Mouse (Mus musculus) testis, adult 2 months (tissue): Measurements from ENCODE around the gene Ctnna3. TPM values are rescaled to one million over a fixed set of nuclear protein-coding genes. Genes with fewer than 3 reads are reported as not detected.

Experiments
- H3K27ac ChIP-seq: fragments of 200-500 bp; 2 replicates; pipeline ENCODE4 v1.5.1; 2012; ENCODE audit warnings: low read depth, low read length; ENCODE audit not compliant: control insufficient read depth, insufficient read depth
- H3K27me3 ChIP-seq: fragments of 200-500 bp; 2 replicates; pipeline ENCODE4 v1.6.1; 2012; ENCODE audit warnings: mild to moderate bottlenecking, low read length, moderate library complexity; ENCODE audit not compliant: control insufficient read depth, insufficient read depth
- H3K36me3 ChIP-seq: fragments of 200-500 bp; 2 replicates; pipeline ENCODE4 v1.6.1; 2012; ENCODE audit warnings: mild to moderate bottlenecking, low read length; ENCODE audit not compliant: control insufficient read depth, insufficient read depth
- H3K4me1 ChIP-seq: fragments of 200-500 bp; 2 replicates; pipeline ENCODE4 v1.6.1; 2012; ENCODE audit warnings: low read length; ENCODE audit not compliant: control insufficient read depth, insufficient read depth
- H3K4me3 ChIP-seq: fragments of 200-500 bp; 2 replicates; pipeline ENCODE4 v1.5.1; 2012; ENCODE audit warnings: low read depth, mild to moderate bottlenecking, low read length, moderate library complexity, mixed read lengths; ENCODE audit not compliant: control insufficient read depth
- CTCF ChIP-seq: fragments of 200-500 bp; IDR thresholded peaks from 2 replicates; pipeline ENCODE4 v1.5.1; 2012; ENCODE audit warnings: low read depth, mild to moderate bottlenecking, inconsistent platforms, low read length, moderate library complexity; ENCODE audit not compliant: control insufficient read depth, insufficient read depth, insufficient replicate concordance
- POLR2A ChIP-seq: fragments of 200-500 bp; IDR thresholded peaks from 2 replicates; pipeline ENCODE4 v1.6.1; 2012; ENCODE audit warnings: low read depth, mild to moderate bottlenecking, inconsistent platforms, low read length, moderate library complexity; ENCODE audit not compliant: control insufficient read depth
- polyA plus RNA-seq: library from polyadenylated mRNA; depleted of rRNA; stranded (reverse); fragments of >200 nt; gene quantifications from 2 replicates; pipeline ENCODE4 v1.2.3, GENCODE M21; 2012

Gene Ctnna3
- polyA plus RNA-seq, 1 experiment, result 38.9 TPM

DNA sequence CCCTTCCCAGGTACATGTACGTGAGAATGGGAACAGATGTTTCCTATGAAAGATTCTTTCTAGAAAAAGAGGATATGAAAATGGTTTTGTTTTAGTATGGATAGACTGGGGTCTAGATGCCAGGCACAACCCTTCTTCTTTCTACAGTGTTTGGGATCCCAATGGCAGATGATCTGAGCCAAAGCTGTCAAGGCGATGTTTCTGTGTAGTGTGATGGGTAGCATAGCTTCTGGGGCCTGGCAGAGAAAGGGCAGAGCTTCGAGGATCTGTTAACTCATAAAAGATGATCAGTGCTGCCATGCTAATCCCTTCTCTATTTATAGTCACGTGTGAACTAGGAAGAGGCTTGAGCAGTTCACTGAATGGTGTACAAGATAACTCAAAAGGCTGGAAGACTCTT lies 284.3 kb downstream of the Ctnna3 start:
- TF ChIP-seq POLR2A (no peak), CTCF (no peak)
- no peaks in the 10 kb centered on the region for H3K27me3 ChIP-seq
- no peak overlapping the region for H3K27ac ChIP-seq
- no peaks in the 10 kb centered on the region for H3K4me1 ChIP-seq
- no peak overlapping the region for H3K4me3 ChIP-seq
- no peaks in the 10 kb centered on the region for H3K36me3 ChIP-seq

DNA sequence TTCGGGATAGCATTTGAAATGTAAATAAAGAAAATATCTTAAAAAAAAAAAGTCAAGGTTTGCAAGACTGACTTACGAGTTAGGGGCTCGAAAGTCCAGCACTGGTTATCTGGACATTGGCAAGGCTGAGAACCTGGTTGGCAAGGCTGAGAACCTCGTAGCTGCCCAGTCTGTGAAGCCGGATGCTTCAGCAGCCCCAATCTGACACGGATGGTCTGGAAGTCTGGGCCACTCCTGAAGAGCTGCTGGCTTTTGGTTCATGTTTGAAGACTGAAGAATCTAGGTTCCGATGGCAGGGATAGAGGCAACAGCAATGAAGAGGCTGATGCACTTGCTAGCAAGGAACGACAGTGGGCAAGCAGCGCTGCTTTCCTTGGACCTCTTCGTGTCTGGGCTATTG lies 339.0 kb downstream of the Ctnna3 start:
- H3K36me3 ChIP-seq, result no peaks in the 10 kb centered on the region
- no peak overlapping the region for H3K27ac ChIP-seq
- TF ChIP-seq CTCF (no peak), POLR2A (no peak)
- H3K4me1 ChIP-seq, result no peaks in the 10 kb centered on the region; the same call in 1 of the 2 replicates
- H3K27me3 ChIP-seq, result no peaks in the 10 kb centered on the region
- no peak overlapping the region for H3K4me3 ChIP-seq

- TF ChIP-seq CTCF (no peak), POLR2A (no peak)
These were observed 341.8 kb downstream of the Ctnna3 start for GRCm38 (mm10) chr10:63771656-63772055.

GRCm38 (mm10) chr10:63772074-63772473 lies 342.2 kb downstream of the Ctnna3 start:
- TF ChIP-seq CTCF, result no peak
- TF ChIP-seq POLR2A, result no peak
- H3K27me3 ChIP-seq, result no peaks in the 10 kb centered on the region
- no peaks in the 10 kb centered on the region; the same call in 1 of the 2 replicates for H3K4me1 ChIP-seq
- no peak overlapping the region for H3K27ac ChIP-seq
- no peaks in the 10 kb centered on the region for H3K36me3 ChIP-seq
- no peak overlapping the region for H3K4me3 ChIP-seq

More at GRCm38 (mm10) chr10:63771656-63772055, 341.8 kb downstream of the Ctnna3 start:
- Histone ChIP-seq H3K27me3 (no peaks in the 10 kb centered on the region), H3K4me3 (no peak overlapping the region), H3K4me1 (no peaks in the 10 kb centered on the region; the same call in 1 of the 2 replicates), H3K27ac (no peak overlapping the region), H3K36me3 (no peaks in the 10 kb centered on the region)

DNA sequence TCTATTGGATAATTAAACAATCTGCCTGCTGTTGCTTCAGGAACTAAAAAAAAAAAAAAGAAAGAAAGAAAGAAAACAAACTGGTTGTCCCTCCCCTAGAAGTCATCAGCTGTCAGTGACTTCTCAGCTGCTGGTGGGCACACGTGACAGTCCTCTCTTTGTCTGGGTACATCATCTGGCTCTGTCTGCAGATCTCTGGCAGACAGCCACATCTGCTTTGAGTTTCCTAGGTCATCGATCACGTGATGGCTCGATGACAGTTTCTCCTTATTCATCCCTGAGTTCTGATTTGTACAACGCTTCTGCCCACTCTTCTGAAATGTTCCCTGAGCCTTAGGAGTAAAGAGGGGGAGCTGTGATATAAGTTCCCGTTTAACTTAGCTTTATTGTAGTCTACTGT lies 352.1 kb downstream of the Ctnna3 start:
- Histone ChIP-seq H3K4me3 (no peak overlapping the region), H3K4me1 (no peaks in the 10 kb centered on the region), H3K36me3 (no peaks in the 10 kb centered on the region), H3K27ac (no peak overlapping the region), H3K27me3 (no peaks in the 10 kb centered on the region)
- TF ChIP-seq CTCF (no peak), POLR2A (no peak)

GRCm38 (mm10) chr10:63784808-63785535 lies 355.1 kb downstream of the Ctnna3 start:
- Histone ChIP-seq H3K27me3 (no peaks in the 10 kb centered on the region), H3K36me3 (no peaks in the 10 kb centered on the region), H3K4me3 (no peak overlapping the region), H3K4me1 (no peaks in the 10 kb centered on the region), H3K27ac (no peak overlapping the region)
- TF ChIP-seq CTCF (no peak), POLR2A (no peak)

GRCm38 (mm10) chr10:63786390-63786789 lies 356.5 kb downstream of the Ctnna3 start:
- TF ChIP-seq POLR2A (no peak), CTCF (no peak)
- no peaks in the 10 kb centered on the region for H3K36me3 ChIP-seq
- no peaks in the 10 kb centered on the region for H3K4me1 ChIP-seq
- no peaks in the 10 kb centered on the region for H3K27me3 ChIP-seq
- no peak overlapping the region for H3K4me3 ChIP-seq
- no peak overlapping the region for H3K27ac ChIP-seq
